Mouse (Mus musculus): Measurements from ENCODE around the gene Mum1l1.
"Not testable (repeated sequence)": the region's sequence is repeated elsewhere in the genome, so short reads cannot be mapped to it uniquely, and the experiment has no call there.

Gene Mum1l1

GRCm38 (mm10) chrX:139209829-139210225 lies at the start of gene Mum1l1:
Mum1l1 (plus strand) TSS chrX:139210042.
- peak; percentile 65 for DNase-seq (ENCODE audit: low read depth, low spot score)

GRCm38 (mm10) chrX:139178928-139179327 lies 30.9 kb upstream of the Mum1l1 start, which contains the start of gene 4933428M09Rik:
4933428M09Rik (plus strand) TSS chrX:139179228.
- no peak for DNase-seq (ENCODE audit: low read depth, low spot score)

DNA sequence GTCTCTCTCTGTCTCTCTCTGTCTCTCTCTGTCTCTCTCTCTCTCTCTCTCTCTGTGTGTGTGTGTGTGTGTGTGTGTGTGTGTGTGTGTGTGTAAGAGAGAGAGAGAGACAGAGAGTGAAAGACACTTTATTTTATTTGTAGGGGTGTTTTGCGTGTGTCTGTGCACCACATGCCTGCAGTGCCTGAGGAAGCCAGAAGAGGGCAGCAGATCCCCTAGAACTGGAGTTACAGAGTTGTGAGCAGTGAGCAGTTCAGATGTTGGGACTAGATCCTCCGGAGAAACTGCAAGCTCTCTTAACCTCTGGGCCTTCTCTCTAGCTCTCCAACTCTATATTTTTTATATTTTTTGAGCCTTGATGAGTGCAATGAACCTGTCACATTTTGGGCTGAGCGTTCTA lies 18.3 kb upstream of the Mum1l1 start:
- not testable (repeated sequence) for DNase-seq (ENCODE audit: low read depth, low spot score)

GRCm38 (mm10) chrX:139194572-139195279 lies 15.1 kb upstream of the Mum1l1 start:
- no peak for DNase-seq (ENCODE audit: low read depth, low spot score)

GRCm38 (mm10) chrX:139209191-139209828 lies 532 bp upstream of the Mum1l1 start:
- not testable (repeated sequence) for DNase-seq (ENCODE audit: low read depth, low spot score)

GRCm38 (mm10) chrX:139214765-139215164 lies 4.9 kb downstream of the Mum1l1 start:
- no peak for DNase-seq (ENCODE audit: low read depth, low spot score)

GRCm38 (mm10) chrX:139216409-139216808 lies 6.6 kb downstream of the Mum1l1 start:
- no peak for DNase-seq (ENCODE audit: low read depth, low spot score)

DNA sequence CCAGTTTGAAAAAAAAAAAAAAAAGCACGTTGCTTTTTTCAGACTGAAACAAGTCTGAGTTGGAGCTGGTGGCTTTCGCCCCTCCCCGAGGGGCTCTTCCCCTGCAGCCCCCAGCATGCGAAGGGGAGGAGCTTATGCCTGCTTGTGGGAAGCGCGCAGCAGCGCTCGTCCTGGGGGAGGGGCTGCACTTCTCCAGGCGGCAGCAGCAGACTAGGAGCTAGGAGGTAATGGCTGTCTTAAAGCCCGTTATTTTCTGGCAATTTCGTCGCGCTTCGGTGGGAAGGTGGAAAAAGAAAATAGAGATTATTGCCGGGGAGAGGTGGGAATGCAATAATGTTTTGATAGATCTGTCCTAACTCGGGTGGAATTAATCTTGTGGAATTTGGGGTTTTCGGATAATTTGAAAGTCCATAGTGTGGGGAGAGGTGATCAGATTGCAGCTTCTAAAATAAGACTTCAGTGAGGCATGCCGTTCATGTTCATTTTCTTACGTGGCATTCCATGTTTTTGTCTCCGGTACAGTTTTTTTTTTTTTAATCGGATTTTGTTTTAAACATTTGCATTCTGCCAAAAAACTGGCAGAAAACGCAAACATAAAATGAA lies 7.2 kb downstream of the Mum1l1 start:
- peak; percentile 86 for DNase-seq (ENCODE audit: low read depth, low spot score)

GRCm38 (mm10) chrX:139217776-139218175 lies 7.9 kb downstream of the Mum1l1 start:
- DNase-seq (ENCODE audit: low read depth, low spot score) = no peak

- DNase-seq (ENCODE audit: low read depth, low spot score) = peak; percentile 57
Observed at GRCm38 (mm10) chrX:139219017-139219416, 9.2 kb downstream of the Mum1l1 start.

DNA sequence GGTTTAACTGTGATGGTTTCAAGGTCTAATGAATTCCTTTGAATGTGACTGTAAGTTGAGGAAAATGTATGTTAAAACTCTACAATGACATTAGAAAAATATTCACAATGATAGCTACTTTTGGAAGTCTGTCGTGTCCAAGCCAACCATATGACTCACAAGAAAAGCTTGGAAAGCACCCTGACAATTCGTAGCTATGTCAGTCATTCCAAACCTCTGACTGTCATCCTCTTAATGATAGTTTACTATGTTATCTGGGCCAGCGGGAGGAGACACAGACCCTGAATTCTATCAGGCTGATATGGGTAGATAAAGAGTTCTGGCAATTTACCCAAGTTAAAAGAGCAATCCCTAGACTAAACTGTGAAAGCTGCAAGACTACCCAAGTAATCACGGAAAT lies 11.0 kb downstream of the Mum1l1 start:
- no peak for DNase-seq (ENCODE audit: low read depth, low spot score)

- no peak for DNase-seq (ENCODE audit: low read depth, low spot score)
Observed at GRCm38 (mm10) chrX:139221893-139222292, 12.1 kb downstream of the Mum1l1 start.

DNA sequence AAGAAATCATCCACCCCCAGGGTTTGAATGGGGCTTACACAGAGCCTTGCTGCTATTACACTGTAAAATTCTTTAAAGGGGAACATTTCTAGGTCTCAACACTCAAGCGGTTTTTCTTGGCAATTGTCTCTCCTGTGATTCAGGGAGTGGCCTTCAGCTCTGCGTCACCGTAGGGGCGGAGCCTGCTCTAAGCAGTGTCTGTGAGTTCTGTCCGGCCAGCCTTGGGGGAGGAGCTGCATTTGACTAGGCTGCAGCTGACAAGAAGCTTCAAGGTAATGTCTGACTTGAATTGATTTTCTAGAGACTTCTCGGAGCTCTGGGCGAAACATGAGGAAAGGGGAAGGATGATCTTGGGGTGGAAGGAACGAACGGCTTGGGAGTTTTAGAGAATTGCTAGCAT lies 21.3 kb downstream of the Mum1l1 start:
- peak; percentile 38 for DNase-seq (ENCODE audit: low read depth, low spot score)

DNA sequence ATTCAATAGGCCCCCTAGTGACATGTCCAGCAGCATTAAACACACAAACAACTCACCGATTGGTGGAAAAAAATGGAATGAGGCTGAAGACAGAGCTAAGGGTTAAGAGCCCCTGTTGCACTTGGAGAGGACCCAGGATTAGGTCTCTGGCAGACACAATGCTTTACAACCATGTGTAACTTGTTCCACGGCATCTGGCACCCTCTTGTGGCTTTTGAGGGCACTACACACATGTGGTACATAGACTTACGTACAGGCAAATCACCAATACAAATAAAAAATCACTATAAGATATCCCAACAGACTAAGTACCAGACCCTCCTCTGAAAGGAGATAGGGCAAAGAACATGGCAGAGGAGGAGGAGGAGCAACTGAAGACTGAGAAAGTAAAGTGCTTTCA lies 37.5 kb downstream of the Mum1l1 start:
- DNase-seq (ENCODE audit: low read depth, low spot score) = no peak

DNA sequence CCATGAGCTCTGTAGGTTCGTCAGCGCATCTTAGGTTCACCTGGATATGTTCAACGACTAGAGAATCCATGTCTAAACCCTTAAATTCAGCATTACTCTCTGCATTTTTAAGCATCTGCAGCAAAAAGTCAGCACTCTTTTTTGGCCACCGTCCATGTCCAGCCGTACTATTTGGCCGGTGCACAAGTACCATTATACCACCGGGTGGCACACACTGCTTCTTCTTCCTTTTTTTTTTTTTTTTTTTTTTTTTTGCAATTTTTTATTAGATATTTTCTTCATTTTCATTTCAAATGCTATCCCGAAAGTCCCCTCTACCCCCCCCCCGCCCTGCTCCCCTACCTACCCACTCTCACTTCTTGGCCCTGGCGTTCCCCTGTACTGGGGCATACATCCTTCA lies 47.2 kb downstream of the Mum1l1 start:
- no peak for DNase-seq (ENCODE audit: low read depth, low spot score)

DNA sequence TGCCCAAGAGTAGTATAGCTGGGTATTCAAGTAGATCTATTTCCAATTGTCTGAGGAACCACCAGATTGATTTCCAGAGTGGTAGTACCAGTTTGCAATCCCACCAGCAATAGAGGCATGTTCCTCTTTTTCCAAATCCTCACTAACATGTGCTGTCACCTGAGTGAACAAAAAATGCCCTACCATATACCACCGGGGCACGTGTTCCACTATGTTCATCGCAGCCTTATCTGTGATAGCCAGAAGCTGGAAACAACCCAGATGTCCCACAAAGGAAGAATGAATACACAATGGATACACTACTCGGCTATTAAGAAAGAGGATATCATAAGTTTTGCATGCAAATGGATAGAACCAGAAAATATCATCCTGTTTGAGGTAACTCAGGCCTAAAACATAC lies 72.1 kb downstream of the Mum1l1 start:
- no peak for DNase-seq (ENCODE audit: low read depth, low spot score)

Data from forelimb bud, embryonic 11.5 days (tissue).